Mouse (Mus musculus): ENCODE measurements around the gene Ehbp1.

- no peak for TF ChIP-seq POLR2A (IDR thresholded peaks at IDR 0.05; ENCODE audit: low read depth, low read length)
- TF ChIP-seq CTCF (IDR thresholded peaks at IDR 0.05; ENCODE audit: borderline replicate concordance, insufficient read depth, low read length): no peak
Observed at GRCm38 (mm10) chr11:21996661-21997560, 345.2 kb downstream of the Ehbp1 start.
